In the genomic region with DNA sequence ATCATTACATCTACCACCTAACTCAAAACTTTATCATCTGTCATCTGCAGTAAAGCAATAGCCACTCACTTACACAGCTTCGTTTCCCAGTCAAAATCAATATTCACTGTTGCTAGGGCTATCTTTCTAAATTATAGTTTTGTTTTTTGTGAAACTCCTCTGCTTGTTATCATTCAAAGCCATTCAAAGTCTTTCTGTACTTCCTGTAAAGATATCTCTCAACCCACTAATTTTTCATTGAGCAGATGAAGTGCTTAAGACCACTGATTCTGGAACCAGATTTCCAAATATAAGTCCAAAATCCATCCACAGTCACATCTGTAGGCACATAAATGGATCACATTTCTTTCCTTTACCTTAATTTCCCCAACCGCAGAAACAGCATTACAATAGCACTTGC, we compare ENCODE assay signal across 16 mouse cellular contexts.
"Had no signal": no experiment of that assay in that cellular context is flagged by ENCODE, and none has a peak within 500 bp of the region (broad histone marks: within the 10 kb centered on the region; RNA-seq: fewer than 3 reads in every experiment).

No protein-coding gene starts in this region.

- H3K4me2 ChIP-seq: neural tube, embryonic 13.5 days; neural tube, embryonic 15.5 days; stomach, embryonic 15.5 days had no signal

- H3K36me3 ChIP-seq: neural tube, embryonic 13.5 days; neural tube, embryonic 15.5 days; stomach, embryonic 15.5 days had no signal

- H3K9me3 ChIP-seq: neural tube, embryonic 13.5 days; neural tube, embryonic 15.5 days; stomach, embryonic 15.5 days had no signal

- H3K4me1 ChIP-seq: neural tube, embryonic 13.5 days; neural tube, embryonic 15.5 days; stomach, embryonic 15.5 days had no signal

- H3K9ac ChIP-seq: neural tube, embryonic 13.5 days; neural tube, embryonic 15.5 days; stomach, embryonic 15.5 days had no signal

- H3K27me3 ChIP-seq: neural tube, embryonic 13.5 days; neural tube, embryonic 15.5 days; stomach, embryonic 15.5 days had no signal

- H3K4me3 ChIP-seq: neural tube, embryonic 13.5 days; neural tube, embryonic 15.5 days; stomach, embryonic 15.5 days had no signal

- H3K27ac ChIP-seq: neural tube, embryonic 13.5 days; neural tube, embryonic 15.5 days; stomach, embryonic 15.5 days; stomach, postnatal 0 days had no signal

- DNase-seq: retina, postnatal 1 day; right cerebral cortex, adult 18-20 months; right cerebral cortex, postnatal 14 days; right cerebral cortex, postnatal 25 days; right cerebral cortex, postnatal 4 days; spleen, adult 18-20 months; thymus, adult 18-20 months; thymus, adult 2 months; thymus, postnatal 14 days; thymus, postnatal 25 days; thymus, postnatal 36 days; thymus, postnatal 4 days had no signal
